Mouse (Mus musculus) MEL (cell line): ENCODE data around the gene Cmya5.

Experiments
- CHD1 ChIP-seq: IDR thresholded peaks from 2 replicates; pipeline ENCODE4 v1.6.1; 2012; ENCODE audit warnings: low read depth, mild to moderate bottlenecking, inconsistent platforms, low read length, improper control_type of control experiment
- CTCF ChIP-seq, 3 experiments: IDR thresholded peaks in 2 of 3; conservative IDR thresholded peaks in 1 of 3; 2 replicates each; pipeline ENCODE4 v1.5.1; 2011 to 2012; ENCODE audit warnings: low read length in 3 of 3, low read depth in 2 of 3, mild to moderate bottlenecking in 2 of 3, improper control_type of control experiment in 1 of 3, inconsistent platforms in 1 of 3, mixed read lengths in 1 of 3, moderate library complexity in 1 of 3; ENCODE audit not compliant: control insufficient read depth in 1 of 3, insufficient read depth in 1 of 3, poor library complexity in 1 of 3, severe bottlenecking in 1 of 3
- EP300 ChIP-seq, 2 experiments: IDR thresholded peaks; 2 replicates each; pipeline ENCODE4 v1.6.1; 2011; ENCODE audit warnings: improper control_type of control experiment in 2 of 2, low read length in 2 of 2, low read depth in 1 of 2, mild to moderate bottlenecking in 1 of 2
- KAT2A ChIP-seq: conservative IDR thresholded peaks from 2 replicates; pipeline ENCODE4 v1.6.1; 2012; ENCODE audit warnings: low read depth, low read length, improper control_type of control experiment, inconsistent platforms
- MAFK ChIP-seq: IDR thresholded peaks from 2 replicates; pipeline ENCODE4 v1.6.1; 2011; ENCODE audit warnings: low read depth, mild to moderate bottlenecking, low read length, improper control_type of control experiment, borderline replicate concordance
- POLR2A ChIP-seq, 2 experiments: IDR thresholded peaks; 2 replicates each; pipeline ENCODE4 v1.6.1; 2011 to 2012; ENCODE audit warnings: low read length in 2 of 2, mild to moderate bottlenecking in 2 of 2, control low read depth in 1 of 2, improper control_type of control experiment in 1 of 2, low read depth in 1 of 2, moderate library complexity in 1 of 2; ENCODE audit not compliant: control insufficient read depth in 1 of 2, insufficient read depth in 1 of 2, poor library complexity in 1 of 2
- SIN3A ChIP-seq: IDR thresholded peaks from 2 replicates; pipeline ENCODE4 v1.6.1; 2012; ENCODE audit warnings: low read length, improper control_type of control experiment, inconsistent platforms
- TBP ChIP-seq: IDR thresholded peaks from 2 replicates; pipeline ENCODE4 v1.8.0; 2011; ENCODE audit warnings: low read depth, low read length, improper control_type of control experiment

- TF ChIP-seq KAT2A (no peak), TBP (no peak), CTCF (IDR thresholded peaks at IDR 0.05 in 2 of 3, conservative IDR thresholded peaks at IDR 0.05 in 1 of 3; ENCODE audit: control insufficient read depth in 1 of 3, insufficient read depth in 1 of 3, low read depth in 2 of 3, low read length in 3 of 3, poor library complexity in 1 of 3, severe bottlenecking in 1 of 3) (no peak), CHD1 (no peak), SIN3A (no peak), MAFK (no peak), POLR2A (IDR thresholded peaks at IDR 0.05; ENCODE audit: control insufficient read depth in 1 of 2, insufficient read depth in 1 of 2, low read depth in 1 of 2, low read length in 2 of 2, poor library complexity in 1 of 2) (no peak), EP300 (IDR thresholded peaks at IDR 0.05; ENCODE audit: low read depth in 1 of 2, low read length in 2 of 2) (no peak)
These were observed 140.5 kb downstream of the Cmya5 start for GRCm38 (mm10) chr13:93004003-93004402.
